Mouse (Mus musculus) right cerebral cortex, postnatal 4 days (tissue): Measurements from ENCODE around the gene Ddx42.

Experiments
- DNase-seq: peaks from one replicate; pipeline ENCODE4 v3.0.0-alpha.2; 2022

Gene Ddx42

DNA sequence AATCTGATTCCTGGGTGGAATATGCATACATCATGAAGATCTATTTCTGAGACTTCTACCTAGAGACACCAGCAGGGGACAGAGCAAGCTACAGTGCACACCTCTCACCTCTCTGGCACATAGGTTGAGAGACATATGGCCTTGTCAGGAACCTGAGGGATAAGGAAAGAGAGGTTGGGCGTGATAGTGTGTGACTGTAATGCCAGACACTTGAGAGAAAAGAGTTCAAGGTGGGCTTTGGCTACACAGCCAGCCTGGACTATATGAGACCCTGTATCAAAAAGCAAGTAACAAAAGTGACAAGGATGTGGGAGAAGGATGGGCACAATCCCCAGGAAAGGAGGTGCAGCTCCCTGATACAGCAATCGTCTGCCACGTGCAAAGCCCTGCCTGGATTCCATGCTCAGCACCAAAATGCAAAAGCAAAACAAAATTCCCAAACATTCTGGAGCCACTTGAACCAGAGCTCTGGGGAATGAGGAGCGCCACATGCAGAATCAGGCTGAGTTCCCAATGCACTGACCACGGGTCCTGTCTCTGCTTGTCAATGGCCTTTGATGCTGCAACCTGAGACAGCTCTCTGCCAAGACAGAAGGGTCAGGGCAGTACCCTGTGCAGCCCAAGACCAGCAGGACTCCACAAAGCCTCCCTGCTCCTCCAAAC, 54.5 kb downstream of the Ddx42 start:
- DNase-seq: no peak

GRCm38 (mm10) chr11:106271794-106272643, 55.3 kb downstream of the Ddx42 start:
- no peak for DNase-seq

DNA sequence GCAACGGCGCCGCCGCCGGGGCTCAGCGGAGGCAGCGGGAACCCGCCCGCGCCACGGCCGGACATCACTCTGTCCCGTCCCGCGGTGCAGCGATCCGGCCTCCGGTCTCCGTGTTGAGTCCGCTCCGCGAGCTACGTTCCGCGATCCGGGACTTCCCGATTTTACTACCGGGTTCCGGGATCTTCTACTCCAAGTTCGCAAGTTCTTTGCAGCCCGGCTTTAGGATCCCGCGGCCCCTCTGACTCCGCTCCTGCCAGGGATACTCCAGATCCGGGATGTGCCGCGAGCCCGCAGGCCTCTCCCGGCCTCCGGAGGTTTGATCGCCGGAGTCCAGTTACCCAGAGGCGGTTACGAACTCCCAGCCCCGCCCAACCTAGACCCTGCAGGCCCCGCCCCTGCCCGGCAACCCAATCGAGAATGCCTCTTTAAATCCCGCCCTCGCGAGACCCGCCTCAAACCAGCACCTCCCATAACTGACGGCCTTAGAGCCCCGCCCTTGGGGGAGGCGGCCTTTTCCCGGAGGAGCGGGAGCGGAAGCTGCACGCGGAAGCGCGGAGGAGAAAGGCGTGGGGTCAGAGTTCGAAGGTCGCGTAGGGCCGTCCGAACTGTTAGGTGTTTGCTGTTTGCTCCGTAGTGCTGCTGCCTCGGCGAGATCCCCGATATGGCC, 56.1 kb downstream of the Ddx42 start, which contains the start of gene Smarcd2:
Gene Smarcd2 (minus strand): TSS at position 329 of the 667 bp plus-strand sequence.
- peak; percentile 94 for DNase-seq

- no peak for DNase-seq
Observed at GRCm38 (mm10) chr11:106273311-106273684, 56.6 kb downstream of the Ddx42 start.

DNA sequence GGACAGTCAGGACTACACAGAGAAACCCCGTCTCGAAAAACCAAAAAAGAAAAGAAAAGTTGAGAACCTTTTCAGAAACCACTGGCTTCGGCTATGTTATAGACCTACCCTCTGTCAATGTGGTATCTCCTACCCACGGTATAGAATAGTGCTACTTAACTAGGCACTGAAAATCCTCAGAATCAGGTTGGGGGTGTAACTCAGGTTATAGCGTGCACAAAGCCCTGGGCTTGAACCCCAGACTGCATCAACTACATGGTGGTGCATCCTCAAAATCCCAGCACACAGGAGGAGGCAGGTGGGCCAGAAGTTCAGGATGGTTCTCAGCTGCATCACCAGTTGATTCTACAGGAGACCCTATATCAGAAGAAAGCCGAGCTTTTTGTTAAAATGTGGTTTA, 57.1 kb downstream of the Ddx42 start:
- no peak for DNase-seq

DNA sequence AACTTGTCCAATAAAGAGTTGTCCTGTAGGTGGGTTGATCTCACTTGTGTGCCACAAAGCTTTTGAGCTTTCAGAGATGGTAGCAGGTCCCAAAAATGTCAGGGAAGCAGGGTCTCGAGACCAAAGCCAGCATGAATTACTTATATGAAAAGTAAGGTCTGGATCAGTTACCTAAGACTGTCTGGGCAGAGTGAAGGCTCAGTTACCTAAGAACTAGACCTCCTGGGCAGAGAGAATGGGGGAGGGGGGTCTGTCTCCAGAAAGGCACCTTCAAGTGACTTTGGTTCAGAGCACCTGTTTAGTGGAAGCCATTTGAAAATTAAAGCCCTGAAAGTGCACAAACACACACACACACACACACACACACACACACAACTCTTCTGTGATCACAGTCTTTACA, 57.6 kb downstream of the Ddx42 start:
- no peak for DNase-seq

- no peak for DNase-seq
Observed at GRCm38 (mm10) chr11:106274971-106275411, 58.3 kb downstream of the Ddx42 start.

DNA sequence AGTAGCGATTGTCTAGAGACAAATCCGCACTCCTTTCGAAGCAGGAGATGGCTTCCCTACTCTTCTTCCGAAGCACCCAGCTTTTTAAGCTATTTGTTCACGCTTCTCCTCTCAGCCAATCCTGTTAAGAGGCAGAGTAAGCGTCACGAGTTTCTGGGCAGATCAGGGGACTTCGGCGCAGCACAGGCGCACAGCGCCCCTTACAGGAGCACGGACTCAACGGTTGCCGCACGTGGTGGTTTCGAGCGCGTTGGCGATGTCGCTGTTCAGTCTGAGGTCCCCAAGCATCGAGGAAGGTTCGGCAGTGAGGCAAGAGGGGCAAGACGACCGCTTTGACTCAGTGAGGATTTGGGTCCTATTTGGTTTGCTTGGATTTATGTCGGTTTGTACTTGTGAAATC, 59.7 kb downstream of the Ddx42 start, which contains the start of gene Tcam1:
Gene Tcam1 (plus strand): TSS at position 219 of the 400 bp plus-strand sequence.
- DNase-seq: peak; percentile 96

GRCm38 (mm10) chr11:106282452-106282851, 65.7 kb downstream of the Ddx42 start:
- DNase-seq: no peak

- DNase-seq: no peak
Observed at GRCm38 (mm10) chr11:106283371-106283770, 66.6 kb downstream of the Ddx42 start.

DNA sequence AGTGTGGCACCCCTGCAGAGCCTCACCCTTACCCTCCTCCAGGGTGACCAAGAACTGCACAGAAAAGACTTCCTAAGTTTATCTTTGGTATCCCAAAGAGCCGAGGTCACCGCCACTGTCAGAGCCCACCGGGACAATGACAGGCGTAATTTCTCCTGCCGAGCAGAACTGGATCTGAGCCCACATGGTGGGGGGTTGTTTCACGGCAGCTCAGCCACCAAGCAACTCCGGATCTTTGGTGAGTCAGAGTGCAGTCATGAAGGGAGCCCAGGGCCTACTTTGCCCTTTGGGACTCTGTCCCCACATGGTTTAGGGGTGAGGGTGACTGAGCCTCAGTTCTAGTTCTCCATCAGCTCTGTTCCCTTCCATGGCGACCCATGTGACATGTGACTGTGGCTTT, 67.4 kb downstream of the Ddx42 start:
- no peak for DNase-seq

GRCm38 (mm10) chr11:106286206-106286605, 69.5 kb downstream of the Ddx42 start:
- no peak for DNase-seq

DNA sequence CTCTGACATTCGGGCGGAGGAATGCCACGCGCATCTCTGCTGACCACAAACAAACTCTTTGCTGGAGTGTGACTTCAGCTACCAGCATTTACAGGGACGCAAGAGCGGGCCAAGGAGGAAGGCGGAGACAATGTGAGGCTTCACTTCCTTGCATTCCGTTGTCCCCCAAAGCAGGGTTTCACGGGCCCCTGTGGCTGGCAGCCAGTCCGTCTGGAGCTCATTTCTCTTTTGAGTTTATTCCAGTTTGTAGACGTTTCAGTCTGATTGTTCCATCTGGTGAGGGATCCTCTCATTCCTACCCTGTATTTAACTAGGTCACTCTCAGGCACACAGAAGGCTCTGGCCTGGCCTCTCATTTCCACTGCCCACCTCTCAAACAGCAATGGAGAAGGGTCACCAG, 70.3 kb downstream of the Ddx42 start:
- DNase-seq: peak; percentile 47

DNA sequence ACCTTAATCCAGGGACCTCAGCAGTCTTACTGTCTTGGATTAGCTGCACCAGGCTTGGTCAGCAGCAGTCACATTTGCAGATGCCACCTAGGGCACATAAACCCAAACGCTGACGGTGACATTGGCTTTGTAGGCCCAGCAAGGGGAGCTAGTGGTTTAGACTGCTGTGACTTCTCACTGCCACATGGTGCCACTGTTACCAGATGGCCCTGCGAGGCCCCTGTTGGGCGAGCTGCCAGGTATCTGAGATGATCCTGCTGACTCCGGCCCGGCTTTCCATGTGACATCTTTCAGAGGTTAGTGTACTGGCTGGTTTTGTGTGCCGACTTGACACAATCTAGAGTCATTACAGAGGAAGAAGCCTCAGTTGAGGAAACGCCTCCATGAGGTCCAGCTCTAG, 72.6 kb downstream of the Ddx42 start:
- peak; percentile 37 for DNase-seq

GRCm38 (mm10) chr11:106290376-106290775, 73.7 kb downstream of the Ddx42 start:
- no peak for DNase-seq

- DNase-seq: no peak
Observed at GRCm38 (mm10) chr11:106291861-106292260, 75.1 kb downstream of the Ddx42 start.
